Mouse (Mus musculus) olfactory bulb, adult 2 months (tissue): ENCODE measurements at regions not wholly inside any gene's neighbourhood (a gene's known extent, or its start where the extent isn't known, plus 50 kb on each side); places are given as distances from the start of the nearest gene placed in this dataset.

Experiments
- CTCF ChIP-seq: fragments of 200-500 bp; IDR thresholded peaks from 2 replicates; pipeline ENCODE4 v1.5.1; 2012; ENCODE audit warnings: low read depth, mild to moderate bottlenecking, low read length, moderate library complexity; ENCODE audit not compliant: insufficient read depth
- POLR2A ChIP-seq: fragments of 200-500 bp; IDR thresholded peaks from 2 replicates; pipeline ENCODE4 v1.6.1; 2012; ENCODE audit warnings: mild to moderate bottlenecking, low read depth, low read length, moderate library complexity; ENCODE audit not compliant: insufficient read depth

GRCm38 (mm10) chr13:31166286-31166685 is 192.3 kb downstream of the Gm5447 start:
- TF ChIP-seq CTCF = no peak
- TF ChIP-seq POLR2A = no peak
